Mouse (Mus musculus): ENCODE measurements around the gene Tdp1. TPM values are rescaled to one million over a fixed set of nuclear protein-coding genes. Genes with fewer than 3 reads are reported as not detected.
A peak's percentile ranks its signal among the peaks of the same experiment; 100 is the strongest.

The Tdp1 gene
- total RNA-seq, 4 experiments from 2014 or later = 18.0 to 27.7 (median 22.2) TPM

DNA sequence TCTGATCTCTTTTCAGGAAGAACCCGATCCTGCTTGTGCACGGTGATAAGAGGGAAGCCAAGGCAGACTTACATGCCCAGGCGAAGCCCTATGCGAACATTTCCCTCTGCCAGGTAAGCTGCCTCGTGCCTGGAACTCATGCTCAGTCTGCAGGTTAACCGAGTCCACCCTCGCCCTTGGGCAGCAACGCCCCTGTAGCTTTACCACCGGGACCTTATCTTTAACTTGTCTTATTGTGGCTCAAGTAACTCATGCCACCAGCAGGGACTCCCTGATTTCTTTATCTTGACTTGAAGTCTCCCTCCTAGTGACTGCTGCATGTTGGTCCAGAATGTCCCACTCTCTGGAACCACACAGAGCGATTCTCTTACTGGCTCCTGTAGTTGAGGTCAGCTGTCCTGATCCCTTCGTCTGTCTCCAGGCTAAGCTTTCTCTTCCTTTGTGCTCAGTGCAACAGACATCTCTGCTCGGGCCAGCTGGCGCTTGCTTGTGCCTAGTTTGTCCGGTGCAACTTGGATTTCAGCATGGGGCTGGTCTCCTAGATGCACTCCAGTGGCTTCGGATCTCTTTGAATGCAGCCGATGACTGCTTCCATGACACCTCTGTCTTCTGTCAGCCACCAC, 14.0 kb downstream of the Tdp1 start:
- no peak for DNase-seq (ENCODE audit: low spot score in 2 of 2)

DNA sequence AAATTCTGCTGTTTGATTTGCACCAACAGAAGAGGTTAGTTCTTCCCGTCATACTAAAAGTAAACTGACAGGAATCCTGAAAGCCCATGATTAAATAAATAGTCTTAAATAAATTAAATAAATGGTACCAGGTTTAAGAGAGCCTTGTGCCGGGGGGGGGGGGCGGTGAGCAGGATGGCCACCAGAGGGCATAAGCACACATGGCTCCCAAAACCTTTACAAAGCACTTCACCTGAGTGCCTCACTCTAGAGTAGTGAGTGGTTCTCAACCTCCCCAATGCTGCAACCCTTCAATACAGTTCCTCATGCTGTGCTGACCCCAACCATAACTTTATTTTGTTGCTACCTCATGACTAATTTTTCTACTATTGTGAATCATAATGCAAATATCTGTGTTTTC, 15.7 kb downstream of the Tdp1 start:
- DNase-seq (ENCODE audit: low spot score in 2 of 2) = no peak

DNA sequence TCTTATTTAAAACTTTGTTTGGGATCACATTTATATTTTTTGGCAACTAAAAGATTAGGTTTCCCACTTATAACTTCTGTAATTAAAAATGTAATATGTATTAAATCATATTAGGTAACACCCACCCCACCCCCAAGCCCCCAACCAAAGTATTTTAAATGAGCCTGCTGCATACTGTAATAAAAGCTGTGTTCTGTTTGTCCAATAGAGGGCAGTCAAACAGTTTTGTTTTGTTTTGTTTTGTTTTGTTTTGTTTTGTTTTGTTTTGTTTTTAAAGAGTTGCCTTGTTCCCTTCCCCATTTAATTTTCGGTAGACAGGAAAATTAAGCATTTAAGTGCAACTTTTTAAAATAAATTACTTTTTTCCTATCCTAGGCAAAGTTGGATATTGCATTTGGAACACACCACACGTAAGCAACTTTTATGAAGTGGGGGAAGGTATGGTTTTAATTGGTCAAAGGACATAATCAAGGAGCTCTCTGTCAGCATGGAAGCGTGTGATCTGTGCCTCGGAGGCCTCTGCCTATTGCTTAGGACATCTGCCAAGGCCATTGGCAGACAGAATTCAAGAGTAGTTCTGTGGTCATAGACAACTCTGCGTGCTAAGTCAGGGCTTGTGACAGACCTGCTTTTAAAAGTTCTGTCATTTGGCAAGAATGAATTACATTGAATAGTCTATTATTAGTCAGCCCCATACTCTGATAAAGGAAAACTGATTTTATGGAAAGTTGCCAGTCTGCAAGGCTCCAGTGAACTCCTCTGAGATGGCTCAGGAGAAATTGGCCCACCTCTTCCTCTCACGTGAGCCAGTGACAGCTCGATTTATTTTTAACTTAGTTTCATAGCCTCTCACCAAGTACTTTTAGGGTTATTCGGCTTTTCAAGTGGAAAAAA, 17.9 kb downstream of the Tdp1 start:
- no peak for DNase-seq (ENCODE audit: low spot score in 2 of 2)

DNA sequence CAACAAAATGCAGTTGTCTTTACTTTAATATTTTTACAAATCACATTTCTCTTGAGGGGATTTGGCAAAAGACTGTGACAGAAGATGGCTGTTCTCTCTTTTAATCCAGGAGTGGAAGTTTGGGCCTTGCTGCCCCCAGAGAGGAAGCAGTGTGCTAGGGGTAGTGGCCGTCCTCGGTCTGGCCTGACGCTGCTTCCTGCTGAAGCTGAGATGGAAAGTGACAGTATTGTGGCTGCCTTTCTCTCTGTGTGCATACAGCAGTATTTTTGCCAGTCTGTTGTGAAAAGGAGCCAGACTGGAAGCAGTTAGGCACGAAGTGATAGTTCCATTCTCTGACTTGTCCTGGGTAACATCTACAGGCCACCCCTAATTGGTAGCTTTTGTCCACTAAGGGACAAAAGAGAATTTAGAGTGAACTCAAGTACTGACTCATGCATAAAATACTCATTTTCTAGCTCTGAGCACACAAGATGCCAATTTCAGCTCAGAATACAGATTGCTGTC, 18.6 kb downstream of the Tdp1 start:
- no peak for DNase-seq (ENCODE audit: low spot score in 2 of 2)

DNA sequence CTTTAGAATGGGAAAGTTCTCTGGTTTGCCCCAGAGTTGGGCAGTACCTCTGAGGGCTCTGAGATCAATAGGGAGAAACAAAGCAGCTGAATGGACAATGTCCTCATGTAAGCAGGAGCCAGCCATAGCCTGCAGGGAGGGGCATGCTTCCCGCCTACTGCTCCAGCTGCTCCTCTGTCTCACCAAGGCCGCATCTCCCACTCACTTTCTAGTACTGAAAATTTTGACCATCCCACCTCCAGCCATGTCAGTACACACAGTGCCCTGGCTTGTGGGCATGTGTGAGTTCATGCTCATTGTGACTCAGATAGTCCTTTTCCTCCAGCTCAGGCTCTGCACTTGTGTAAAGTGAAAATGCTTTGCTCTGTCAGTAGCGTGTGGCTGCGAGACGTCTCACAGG, 20.2 kb downstream of the Tdp1 start:
- peak in 1 of 2 experiments; percentile 34 for DNase-seq (ENCODE audit: low spot score in 2 of 2)

DNA sequence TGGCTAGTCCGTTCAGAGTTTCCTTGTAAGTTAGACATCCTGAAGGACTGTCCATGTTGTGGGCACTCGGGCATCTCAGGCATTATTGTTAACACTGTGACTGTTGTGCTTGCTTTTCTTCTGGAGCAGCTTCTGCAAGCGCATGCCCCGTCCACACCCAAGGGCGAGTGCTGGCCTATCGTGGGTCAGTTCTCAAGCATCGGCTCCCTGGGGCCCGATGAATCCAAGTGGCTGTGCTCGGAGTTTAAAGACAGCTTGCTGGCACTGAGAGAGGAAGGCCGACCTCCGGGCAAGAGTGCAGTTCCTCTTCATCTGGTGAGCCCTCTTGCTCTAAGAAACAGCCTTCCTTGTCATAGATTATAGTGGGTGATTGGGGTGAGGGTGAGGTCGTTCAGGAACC, 27.1 kb downstream of the Tdp1 start:
- no peak for DNase-seq (ENCODE audit: low spot score in 2 of 2)

DNA sequence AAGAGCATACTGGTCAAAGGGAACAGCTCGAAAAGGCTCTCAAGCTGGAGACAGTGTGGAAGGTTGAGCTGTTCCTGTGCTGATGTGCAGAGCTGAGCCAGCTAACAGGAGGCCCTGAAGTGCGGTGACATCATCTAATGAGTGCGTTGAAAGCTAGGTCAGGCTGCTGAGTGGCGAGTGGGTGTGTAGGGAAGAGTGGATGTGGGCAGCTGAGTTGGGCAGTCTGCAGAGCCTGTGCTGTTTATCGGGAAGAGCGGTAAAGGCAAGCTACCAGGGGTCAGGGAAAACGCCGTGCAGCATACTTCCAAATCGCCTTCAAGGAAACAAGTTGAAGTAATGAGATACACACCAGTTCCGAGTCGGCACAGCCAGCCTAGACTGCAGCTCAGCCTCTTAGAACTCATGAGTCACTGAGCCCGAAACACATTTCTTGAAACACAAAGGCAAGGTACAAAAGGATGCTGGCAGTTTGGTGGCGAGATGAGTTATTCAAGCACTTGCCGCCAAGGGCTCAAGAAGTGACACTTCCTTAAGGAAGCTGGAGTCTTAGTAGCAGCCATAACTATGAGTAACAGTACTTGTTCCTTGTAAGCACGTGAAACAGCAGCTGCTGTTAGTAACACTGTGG, 33.6 kb downstream of the Tdp1 start:
- DNase-seq (ENCODE audit: low spot score in 2 of 2) = peak; percentile 48 to 70

DNA sequence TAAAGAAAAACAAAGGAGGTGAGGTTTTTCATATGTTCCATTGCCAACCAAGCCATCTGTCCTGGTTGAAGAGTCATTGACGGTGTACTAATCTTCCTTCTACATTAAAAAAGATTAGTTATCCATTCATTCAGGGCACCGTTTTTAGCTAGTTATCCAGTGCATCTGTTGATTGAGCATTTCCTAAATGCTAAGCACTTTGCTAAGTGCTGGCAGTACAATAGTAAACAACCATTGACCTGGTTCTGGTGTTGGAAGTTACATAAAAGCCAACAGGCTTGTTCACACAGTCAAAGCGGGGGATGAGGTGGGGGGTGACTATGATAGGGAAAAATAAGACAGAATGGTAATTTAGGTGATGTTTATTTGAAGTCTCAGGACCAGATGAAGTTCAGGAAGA, 35.3 kb downstream of the Tdp1 start:
- DNase-seq (ENCODE audit: low spot score in 2 of 2) = no peak

DNA sequence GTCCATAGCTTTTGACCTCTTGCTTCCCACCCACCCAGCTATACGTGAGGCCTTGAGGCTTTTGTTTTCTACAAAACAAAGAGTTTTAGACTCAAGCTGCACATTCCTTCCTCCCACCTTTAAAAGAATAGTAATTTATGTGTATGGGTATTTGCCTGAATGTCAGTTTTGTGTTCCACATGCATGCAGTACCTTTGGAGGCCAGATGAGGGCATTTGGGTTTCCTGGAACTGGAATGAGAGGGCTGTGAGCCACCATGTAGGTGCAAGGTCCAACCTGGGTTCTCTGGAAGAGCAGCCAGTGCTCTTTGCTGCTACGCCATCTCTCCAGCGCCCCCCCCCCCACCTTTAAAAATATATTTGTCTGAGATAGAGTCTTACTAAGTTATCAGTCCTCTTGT, 36.7 kb downstream of the Tdp1 start:
- DNase-seq (ENCODE audit: low spot score in 2 of 2) = no peak

DNA sequence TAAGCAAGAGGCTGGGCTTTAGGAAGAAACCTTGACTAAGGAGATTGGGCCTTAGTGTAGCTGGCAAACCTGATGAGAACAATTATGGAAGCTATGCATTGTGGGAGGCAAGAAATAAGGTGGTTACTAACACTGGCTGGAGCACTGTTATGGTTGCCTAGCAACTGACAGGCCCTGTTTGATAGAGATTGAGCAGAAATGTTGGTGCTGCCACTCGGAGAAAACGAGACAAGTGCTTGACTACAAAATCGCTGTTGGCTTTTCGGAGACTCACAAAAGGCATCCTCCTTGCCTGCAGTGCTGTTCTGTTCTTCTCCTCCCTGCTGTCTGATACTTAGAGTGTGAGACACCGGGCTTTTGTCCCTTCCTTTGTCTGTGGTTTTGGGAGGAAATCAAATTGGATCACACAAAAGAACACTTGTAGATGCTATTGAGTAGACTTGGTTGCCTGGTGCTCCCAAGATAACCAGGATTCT, 38.9 kb downstream of the Tdp1 start:
- DNase-seq (ENCODE audit: low spot score in 2 of 2) = peak in 1 of 2 experiments; percentile 50

DNA sequence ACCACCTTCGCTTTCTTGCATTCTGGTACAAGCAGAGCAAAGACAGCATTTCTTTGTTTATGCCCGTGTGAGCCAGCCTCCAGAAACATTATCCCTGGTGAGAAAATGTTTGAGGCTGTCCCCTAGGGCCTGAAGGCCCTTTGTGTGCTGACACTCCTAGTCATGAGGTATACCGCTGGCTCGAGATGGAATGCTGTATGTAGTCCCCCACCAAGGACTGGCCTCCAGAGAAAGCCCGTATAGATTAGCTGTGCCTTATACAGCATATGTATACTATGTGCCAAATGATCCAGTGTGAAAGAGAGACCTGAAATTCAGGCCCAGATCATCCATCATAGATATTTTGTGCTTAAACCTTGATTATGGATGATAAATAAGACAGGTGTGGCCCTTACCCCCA, 39.4 kb downstream of the Tdp1 start:
- no peak for DNase-seq (ENCODE audit: low spot score in 2 of 2)

DNA sequence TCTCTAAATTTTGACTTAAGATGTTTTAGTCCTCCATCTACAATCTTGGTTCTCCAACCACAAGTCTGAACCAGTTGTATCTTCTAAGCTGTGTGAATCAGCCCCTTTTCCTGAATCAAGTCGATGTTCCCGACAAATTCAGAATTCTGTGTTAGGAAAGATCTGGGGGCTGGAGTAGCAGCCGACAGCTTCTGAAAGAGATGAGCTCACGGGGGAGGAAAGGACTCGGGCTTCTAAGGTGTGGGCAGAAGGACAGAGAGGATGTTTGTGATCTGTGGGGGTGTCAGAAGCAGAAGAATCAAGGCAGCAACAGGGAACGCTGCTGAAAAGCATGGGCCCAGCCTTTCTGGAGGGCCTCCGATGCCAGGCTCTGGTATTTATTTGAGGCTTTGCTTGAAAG, 44.0 kb downstream of the Tdp1 start:
- peak in 1 of 2 experiments; percentile 70 for DNase-seq (ENCODE audit: low spot score in 2 of 2)

DNA sequence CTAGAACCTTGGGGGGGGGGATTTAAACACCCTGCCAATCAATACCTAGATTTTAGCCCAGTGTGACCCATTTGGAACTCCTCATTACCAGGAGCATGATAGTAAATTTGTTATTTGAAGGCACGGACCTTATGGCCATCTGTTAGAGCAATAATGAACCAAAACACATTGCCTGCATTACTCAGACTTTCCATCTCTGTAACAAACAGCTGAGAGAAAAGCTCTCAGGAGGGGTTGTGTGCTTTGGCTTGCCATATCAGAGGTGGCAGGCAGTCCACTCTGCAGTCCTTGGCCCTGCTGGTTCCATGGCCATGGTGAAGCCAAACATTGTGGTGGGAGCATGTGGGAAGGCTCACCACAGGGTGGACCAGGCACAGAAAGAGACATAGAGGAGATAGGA, 44.8 kb downstream of the Tdp1 start:
- DNase-seq (ENCODE audit: low spot score in 2 of 2) = no peak

DNA sequence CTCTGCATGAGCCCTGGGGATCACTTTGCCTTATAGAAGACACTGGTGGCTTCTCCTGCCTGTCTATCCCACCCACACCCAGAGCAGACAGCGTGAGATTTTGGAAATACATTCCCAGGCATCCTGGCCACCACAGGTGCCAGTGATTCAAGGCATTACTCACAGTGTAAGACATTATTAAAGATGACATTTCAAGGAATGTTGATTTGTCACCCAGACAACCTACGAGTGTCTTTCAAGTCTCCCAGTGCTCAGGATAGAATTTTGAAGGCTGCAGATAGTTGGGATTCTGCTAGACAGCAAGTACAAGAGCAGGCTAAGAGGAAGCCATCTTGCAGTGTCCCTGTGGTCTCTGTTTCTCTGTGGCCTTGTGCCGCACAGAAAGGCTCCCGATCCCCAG, 47.9 kb downstream of the Tdp1 start:
- peak in 1 of 2 experiments; percentile 32 for DNase-seq (ENCODE audit: low spot score in 2 of 2)

DNA sequence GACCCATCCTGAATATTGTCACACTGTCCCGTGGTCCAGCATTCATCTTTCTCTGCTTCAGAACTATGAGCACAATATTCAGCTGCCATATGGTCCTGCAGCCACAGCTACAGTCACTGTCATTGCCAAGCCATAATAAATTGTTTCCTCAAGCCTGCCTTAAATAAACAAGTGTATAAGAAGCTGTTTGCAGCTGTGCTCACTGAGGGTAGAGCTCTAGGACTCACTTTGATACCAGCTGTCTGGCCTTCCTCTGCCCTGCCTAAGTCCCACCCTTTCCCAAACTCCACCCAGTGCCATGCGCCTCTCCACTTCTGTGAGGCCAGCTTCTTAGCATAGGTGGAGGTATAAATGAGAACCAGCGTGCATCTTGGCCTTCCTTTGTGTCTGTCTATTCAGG, 49.3 kb downstream of the Tdp1 start:
- no peak for DNase-seq (ENCODE audit: low spot score in 2 of 2)

DNA sequence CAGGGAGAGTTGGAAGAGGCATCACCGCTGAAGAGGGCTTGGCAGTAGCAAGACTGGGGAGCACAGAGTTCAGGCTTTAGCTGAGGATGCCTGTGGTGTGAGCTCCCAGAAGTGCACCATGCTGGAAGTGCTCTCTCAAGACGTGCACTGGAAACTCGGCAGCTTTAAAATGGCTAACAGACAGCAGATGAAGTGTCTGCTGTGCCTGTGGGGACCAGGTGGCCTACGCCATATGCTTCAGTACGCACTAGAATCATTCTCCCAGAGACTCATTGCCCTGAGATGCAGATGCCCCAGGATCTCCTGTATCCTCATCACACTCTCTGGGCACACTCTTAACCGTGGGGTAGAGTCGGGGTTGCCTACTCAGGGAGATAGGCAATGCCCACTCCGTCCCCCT, 51.1 kb downstream of the Tdp1 start:
- DNase-seq (ENCODE audit: low spot score in 2 of 2) = peak in 1 of 2 experiments; percentile 18

DNA sequence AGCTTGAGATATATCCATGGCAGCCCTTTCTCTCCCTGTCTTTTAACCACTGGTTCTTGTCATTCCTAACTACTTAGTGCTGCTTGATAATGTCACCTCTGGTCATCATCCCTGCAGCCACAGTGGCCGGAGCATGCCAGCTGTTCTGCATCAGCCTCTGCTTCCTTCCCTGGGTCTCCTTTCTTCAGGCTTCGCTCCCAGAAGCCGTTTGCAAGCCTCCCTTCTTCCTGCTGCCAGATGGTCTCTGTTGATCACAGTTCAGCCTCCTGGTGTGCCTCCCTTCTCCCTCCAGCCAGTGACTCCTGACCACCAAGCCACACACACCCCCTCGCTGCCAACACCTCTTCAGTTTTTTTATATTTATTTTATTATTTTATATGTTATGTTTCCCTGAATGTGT, 54.2 kb downstream of the Tdp1 start:
- no peak for DNase-seq (ENCODE audit: low spot score in 2 of 2)

DNA sequence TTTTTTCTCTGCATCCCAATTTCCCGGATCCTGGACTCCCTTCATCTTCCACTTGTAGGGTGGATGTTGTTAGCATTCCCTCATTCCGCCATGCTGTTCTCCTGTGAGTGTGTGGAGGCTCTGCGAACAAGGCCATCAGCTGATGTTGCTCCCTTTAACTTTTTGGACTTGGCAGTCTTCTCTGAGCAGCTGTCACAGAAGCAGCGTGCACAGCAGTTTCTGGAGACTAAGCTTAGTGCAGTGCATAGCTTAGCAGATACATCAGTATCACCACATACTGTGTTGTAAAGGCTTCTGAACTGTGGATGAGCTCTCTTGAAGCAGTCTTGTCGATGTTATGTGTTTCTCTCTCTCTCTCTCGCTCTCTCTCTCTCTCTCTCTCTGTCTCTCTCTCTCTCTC, 54.9 kb downstream of the Tdp1 start:
- no peak for DNase-seq (ENCODE audit: low spot score in 2 of 2)

DNA sequence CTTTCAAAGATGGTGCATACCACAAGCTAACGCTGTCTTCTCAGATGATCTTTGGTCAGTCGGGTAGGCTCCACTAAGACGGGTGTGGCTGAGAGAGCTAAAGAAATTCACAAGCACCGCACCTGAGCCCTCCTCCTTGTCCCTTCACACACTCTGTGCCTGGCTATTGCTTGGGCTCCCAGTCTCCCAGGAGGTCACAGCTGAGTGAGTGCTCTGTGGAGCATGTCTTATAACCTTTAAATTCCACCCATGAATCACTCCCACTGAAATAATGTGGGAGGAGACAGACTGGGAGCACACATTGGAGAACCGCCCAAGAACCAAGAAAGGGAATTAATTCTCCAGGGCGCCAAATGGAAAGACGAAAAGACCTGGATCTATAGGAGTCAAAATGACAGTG, 56.4 kb downstream of the Tdp1 start:
- DNase-seq (ENCODE audit: low spot score in 2 of 2) = no peak

DNA sequence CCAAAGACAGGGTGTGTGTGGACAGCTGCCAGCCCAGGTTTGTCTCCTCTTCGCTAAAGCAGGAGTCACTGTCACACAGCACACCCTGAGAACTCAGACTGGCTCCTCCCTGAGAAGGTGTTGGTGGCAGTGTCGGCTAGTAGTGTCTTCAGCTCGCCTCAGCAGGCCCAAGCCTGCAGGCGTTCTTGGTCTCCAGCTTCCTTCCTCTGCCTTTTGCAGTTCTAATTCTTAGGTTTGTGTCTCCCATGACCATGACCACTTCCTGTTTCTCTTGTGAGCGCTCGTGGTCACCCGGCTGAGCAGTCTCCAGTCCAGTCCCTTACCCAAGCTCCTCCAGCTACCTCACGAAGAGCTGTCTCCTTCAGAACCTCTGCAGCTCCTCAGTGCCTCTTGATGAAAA, 58.1 kb downstream of the Tdp1 start:
- no peak for DNase-seq (ENCODE audit: low spot score in 2 of 2)

DNA sequence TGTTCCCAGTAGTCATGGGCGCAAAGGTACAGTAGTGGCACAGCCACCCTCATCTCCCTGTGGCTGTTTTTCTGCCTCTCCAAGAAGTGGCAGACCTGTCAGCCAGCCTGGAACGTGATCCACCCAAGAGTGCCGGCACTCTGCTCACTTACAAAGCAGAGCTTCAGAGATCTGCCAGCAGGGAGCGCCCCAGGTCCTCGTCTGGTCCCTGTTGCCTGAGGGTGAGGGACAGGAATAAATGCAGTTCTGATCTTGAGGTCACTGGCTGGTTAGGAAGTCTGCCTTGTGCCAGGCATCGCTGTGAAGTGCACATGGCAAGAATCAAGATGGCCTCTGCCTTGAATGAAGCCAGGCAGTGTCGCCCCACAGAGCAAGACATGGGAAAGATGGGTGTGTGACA, 68.6 kb downstream of the Tdp1 start:
- DNase-seq (ENCODE audit: low spot score in 2 of 2) = peak; percentile 45 to 51

DNA sequence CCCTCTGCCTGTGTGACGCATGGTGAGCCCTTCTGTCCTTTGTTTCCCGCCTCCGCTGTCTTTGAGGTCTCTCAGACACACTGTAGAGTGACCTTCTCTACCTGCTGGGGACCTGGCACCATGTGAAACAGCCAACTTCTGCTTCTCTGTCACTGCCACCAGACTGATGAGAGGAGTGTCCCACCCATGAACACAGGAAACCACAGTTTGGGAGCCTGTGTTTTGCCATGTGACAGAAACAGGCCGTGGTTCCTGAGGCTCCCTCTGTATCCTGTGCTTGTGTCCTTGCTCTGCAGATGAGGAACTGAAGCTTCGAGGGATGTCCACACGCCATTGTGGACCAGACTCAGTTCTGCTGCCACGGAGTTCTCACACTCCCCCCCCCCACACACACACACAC, 72.1 kb downstream of the Tdp1 start:
- no peak for DNase-seq (ENCODE audit: low spot score in 2 of 2)
